Mouse (Mus musculus): Measurements from ENCODE around the gene Traf1.

GRCm38 (mm10) chr2:34940246-34940645, 21.3 kb downstream of the Traf1 start:
- TF ChIP-seq POLR2A (IDR thresholded peaks at IDR 0.05; ENCODE audit: extremely low read depth, insufficient read depth, low read length) (no peak), CTCF (IDR thresholded peaks at IDR 0.05; ENCODE audit: extremely low read depth, insufficient read depth, low read length) (no peak)

Measured in cortical plate, adult 2 months (tissue).